Mouse (Mus musculus) kidney, adult 2 months (tissue): Measurements from ENCODE around the gene Atg10.

Experiments used
- CTCF ChIP-seq: fragments of 200-500 bp; conservative IDR thresholded peaks from 2 replicates; pipeline ENCODE4 v1.5.1; 2011; ENCODE audit warnings: low read depth, mild to moderate bottlenecking, control low read depth, low read length, moderate library complexity, mixed read lengths; ENCODE audit not compliant: insufficient read depth, insufficient read length
- POLR2A ChIP-seq: fragments of 200-500 bp; IDR thresholded peaks from one replicate; pipeline ENCODE4 v1.6.1; 2011; ENCODE audit warnings: low read depth, low read length, control low read depth

DNA sequence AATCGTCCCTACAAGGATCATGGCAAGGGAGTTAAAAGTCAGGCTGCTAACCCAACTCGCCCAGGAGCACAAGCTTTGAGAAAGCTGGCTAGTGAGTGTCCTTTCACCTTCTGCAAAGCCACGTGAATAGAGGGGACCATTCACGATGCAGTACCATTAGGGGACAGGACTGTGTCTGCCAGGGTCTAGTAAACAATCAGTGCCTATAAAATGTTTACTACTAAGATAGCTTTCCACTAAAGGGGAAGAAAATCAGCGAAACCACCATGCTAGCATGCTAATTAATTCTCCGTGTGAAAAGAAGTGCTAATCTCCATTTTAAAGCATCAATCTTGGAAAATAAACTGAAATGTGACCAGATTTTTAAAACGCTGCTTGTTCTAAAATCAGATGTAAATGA is 250.4 kb downstream of the Atg10 start:
- no peak for TF ChIP-seq POLR2A
- TF ChIP-seq CTCF, result no peak
